Mouse (Mus musculus): ENCODE data around the gene Parp11.

- no peak for TF ChIP-seq POLR2A (IDR thresholded peaks at IDR 0.05; ENCODE audit: control insufficient read depth, low read depth, low read length)
- TF ChIP-seq CTCF (IDR thresholded peaks at IDR 0.05; ENCODE audit: control insufficient read depth, insufficient read depth, insufficient replicate concordance, low read depth, low read length): no peak
Measured at GRCm38 (mm10) chr6:127530206-127530605, 83.6 kb downstream of the Parp11 start.
